Mouse (Mus musculus) embryonic facial prominence, embryonic 14.5 days (tissue): ENCODE results near the gene Pld5. TPM values are rescaled to one million over a fixed set of nuclear protein-coding genes. Genes with fewer than 3 reads are reported as not detected.
A peak's percentile ranks its signal among the peaks of the same experiment; 100 is the strongest.

Experiments used
- ATAC-seq: fragments of 200-750 bp; cut with Nextera tagmentation; 2 replicates; pipeline ENCODE4 v1.8.0; 2017; ENCODE audit warnings: low read depth, moderate number of reproducible peaks, moderate TSS enrichment
- DNase-seq: peaks from one replicate; pipeline ENCODE4 v3.0.0-alpha.2; 2015; ENCODE audit warnings: low spot score
- H3K27ac ChIP-seq: fragments of 300-500 bp; sonication (generic); replicated peaks from 2 replicates; pipeline ENCODE4 v1.5.1; 2014; ENCODE audit warnings: low read depth, mild to moderate bottlenecking, low read length, moderate library complexity
- H3K27me3 ChIP-seq: fragments of 300-500 bp; sonication (generic); replicated peaks from 2 replicates; pipeline ENCODE4 v1.6.1; 2014; ENCODE audit warnings: low read length; ENCODE audit not compliant: control insufficient read depth, insufficient read depth
- H3K36me3 ChIP-seq: fragments of 300-500 bp; sonication (generic); 2 replicates; pipeline ENCODE4 v1.6.1; 2014; ENCODE audit warnings: low read length, mixed read lengths; ENCODE audit not compliant: control insufficient read depth, insufficient read depth
- H3K4me1 ChIP-seq: fragments of 300-500 bp; sonication (generic); 2 replicates; pipeline ENCODE4 v1.6.1; 2014; ENCODE audit warnings: antibody characterized with exemption, low read length; ENCODE audit not compliant: control insufficient read depth, insufficient read depth
- H3K4me2 ChIP-seq: fragments of 300-500 bp; sonication (generic); 2 replicates; pipeline ENCODE4 v1.6.1; 2014; ENCODE audit warnings: low read depth, mild to moderate bottlenecking, low read length, moderate library complexity, mixed read lengths
- H3K4me3 ChIP-seq: fragments of 300-500 bp; sonication (generic); 2 replicates; pipeline ENCODE4 v1.5.1; 2014; ENCODE audit warnings: low read depth, mild to moderate bottlenecking, low read length
- H3K9ac ChIP-seq: fragments of 300-500 bp; sonication (generic); 2 replicates; pipeline ENCODE4 v1.6.1; 2014; ENCODE audit warnings: low read depth, mild to moderate bottlenecking, low read length, moderate library complexity, mixed read lengths
- H3K9me3 ChIP-seq: fragments of 300-500 bp; sonication (generic); 2 replicates; pipeline ENCODE4 v1.6.1; 2016; ENCODE audit warnings: low read length; ENCODE audit not compliant: control insufficient read depth
- WGBS: fragments of 180-500 bp; shearing (Covaris S2); extraction: QIAGEN DNeasy Blood & Tissue Kit; methylation state at CpG from one replicate; pipeline ENCODE4 v1.1.7; 2014; 5-methylcytosine and 5-hydroxymethylcytosine counted together
- polyA plus RNA-seq: library from polyadenylated mRNA; unstranded; fragments of >200 nt; fragmentation: Nextera tagmentation; extraction: Ambion mirVana; gene quantifications from 2 replicates; pipeline ENCODE4 v1.2.1, GENCODE M21; 2014

The Pld5 gene
- polyA plus RNA-seq, 1 experiment from 2014 or later, result 1.8 TPM

DNA sequence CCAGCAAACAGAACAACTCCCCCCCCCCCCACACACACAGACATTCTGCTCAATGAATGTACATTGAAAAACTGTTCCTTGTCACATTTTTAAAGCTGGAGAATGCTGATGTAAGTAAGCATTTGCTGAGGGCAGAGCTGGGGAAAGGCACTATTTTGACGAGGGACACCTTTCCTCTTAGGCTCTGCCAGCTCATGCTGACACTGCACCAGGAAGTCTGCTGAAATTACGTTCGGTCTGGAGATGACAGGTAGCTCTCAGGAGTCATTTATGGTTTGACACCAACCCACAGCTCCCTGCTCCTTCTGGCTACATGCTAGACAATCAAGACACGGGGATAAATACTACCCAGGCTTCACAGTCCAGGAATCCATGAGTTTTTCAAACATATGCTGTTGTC is 192.8 kb downstream of the Pld5 start:
- no peak for DNase-seq
- WGBS, result 35% methylated on average over 4 of the region's 4 CpGs

DNA sequence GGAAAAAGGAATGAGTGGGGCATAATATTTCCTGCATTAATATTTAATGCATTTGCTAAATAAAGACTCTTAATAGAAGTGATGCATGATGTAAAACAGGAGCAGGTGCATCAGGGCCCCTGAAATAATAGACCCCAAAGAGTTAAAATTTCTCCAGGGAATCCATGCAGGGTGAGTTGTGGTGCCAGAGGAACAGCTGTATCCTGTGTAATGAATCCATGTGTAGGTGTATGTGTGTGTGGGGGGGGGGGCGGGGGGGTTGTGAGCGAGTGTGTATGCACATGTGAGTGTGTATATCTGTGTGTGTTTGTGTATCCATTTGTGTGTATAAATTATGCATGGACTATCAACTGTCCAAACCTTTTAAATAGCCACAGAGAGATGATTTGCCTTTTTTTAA is 194.1 kb downstream of the Pld5 start:
- H3K4me1 ChIP-seq, result peaks cover 8% of the 10 kb centered on the region; the same call in 1 of the 2 replicates
- no peaks in the 10 kb centered on the region for H3K36me3 ChIP-seq
- no peak overlapping the region for H3K27ac ChIP-seq
- H3K27me3 ChIP-seq, result no peaks in the 10 kb centered on the region
- DNase-seq (no peak), ATAC-seq (peak; percentile 56)
- H3K9me3 ChIP-seq, result no peaks in the 10 kb centered on the region
- no peak overlapping the region for H3K4me2 ChIP-seq
- H3K4me3 ChIP-seq, result no peak overlapping the region
- no peak overlapping the region for H3K9ac ChIP-seq
- WGBS, result 80% methylated on average over 2 of the region's 2 CpGs

More for the DNA sequence above, 192.8 kb downstream of the Pld5 start:
- Histone ChIP-seq H3K4me1 (peaks cover 8% of the 10 kb centered on the region; the same call in 1 of the 2 replicates), H3K4me2 (no peak overlapping the region), H3K27ac (no peak overlapping the region), H3K9me3 (no peaks in the 10 kb centered on the region), H3K9ac (no peak overlapping the region), H3K27me3 (no peaks in the 10 kb centered on the region), H3K36me3 (no peaks in the 10 kb centered on the region), H3K4me3 (no peak overlapping the region)
- ATAC-seq, result peak; percentile 28; the same call in 1 of the 2 replicates

- Histone ChIP-seq H3K9ac (no peak overlapping the region), H3K36me3 (no peaks in the 10 kb centered on the region), H3K4me1 (peaks cover 8% of the 10 kb centered on the region; the same call in 1 of the 2 replicates), H3K27ac (no peak overlapping the region), H3K9me3 (no peaks in the 10 kb centered on the region), H3K27me3 (no peaks in the 10 kb centered on the region), H3K4me2 (no peak overlapping the region), H3K4me3 (no peak overlapping the region)
- WGBS, result 86% methylated on average over 7 of the region's 7 CpGs
- ATAC-seq (no peak), DNase-seq (no peak)
These were observed 196.7 kb downstream of the Pld5 start for GRCm38 (mm10) chr1:176078410-176078809.

- no peak for ATAC-seq
These were observed 198.3 kb downstream of the Pld5 start for GRCm38 (mm10) chr1:176076799-176077198.

DNA sequence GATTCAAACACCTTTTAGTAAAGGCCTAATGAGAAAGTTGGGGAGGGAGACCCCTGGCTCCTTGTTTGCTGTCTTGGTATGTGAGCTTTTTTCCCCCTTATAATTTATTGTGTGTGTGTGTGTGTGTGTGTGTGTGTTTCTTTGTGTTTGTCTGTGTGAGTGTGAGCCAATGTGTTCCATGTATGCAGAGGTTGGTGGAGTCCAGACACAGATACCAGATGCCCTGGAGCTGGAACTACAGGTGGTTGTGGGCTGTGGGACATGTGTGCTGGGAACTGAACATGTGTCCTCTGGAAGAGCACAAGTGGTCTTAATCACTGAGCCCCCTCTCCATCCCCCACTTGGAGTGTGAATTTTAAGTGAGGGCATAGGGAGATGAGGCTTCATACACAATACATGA is 199.3 kb downstream of the Pld5 start:
- DNase-seq (no peak), ATAC-seq (no peak)
- Histone ChIP-seq H3K4me1 (no peaks in the 10 kb centered on the region), H3K9me3 (no peaks in the 10 kb centered on the region), H3K9ac (no peak overlapping the region), H3K36me3 (no peaks in the 10 kb centered on the region), H3K4me3 (no peak overlapping the region), H3K27me3 (no peaks in the 10 kb centered on the region), H3K4me2 (no peak overlapping the region), H3K27ac (no peak overlapping the region)

More at GRCm38 (mm10) chr1:176076799-176077198, 198.3 kb downstream of the Pld5 start:
- Histone ChIP-seq H3K27ac (no peak overlapping the region), H3K4me3 (no peak overlapping the region), H3K36me3 (no peaks in the 10 kb centered on the region), H3K4me1 (0 out of 2 replicates have a peak, but pooled peaks cover under 1% of the 10 kb centered on the region), H3K27me3 (no peaks in the 10 kb centered on the region), H3K9me3 (no peaks in the 10 kb centered on the region), H3K4me2 (no peak overlapping the region), H3K9ac (no peak overlapping the region)
- no peak for DNase-seq

DNA sequence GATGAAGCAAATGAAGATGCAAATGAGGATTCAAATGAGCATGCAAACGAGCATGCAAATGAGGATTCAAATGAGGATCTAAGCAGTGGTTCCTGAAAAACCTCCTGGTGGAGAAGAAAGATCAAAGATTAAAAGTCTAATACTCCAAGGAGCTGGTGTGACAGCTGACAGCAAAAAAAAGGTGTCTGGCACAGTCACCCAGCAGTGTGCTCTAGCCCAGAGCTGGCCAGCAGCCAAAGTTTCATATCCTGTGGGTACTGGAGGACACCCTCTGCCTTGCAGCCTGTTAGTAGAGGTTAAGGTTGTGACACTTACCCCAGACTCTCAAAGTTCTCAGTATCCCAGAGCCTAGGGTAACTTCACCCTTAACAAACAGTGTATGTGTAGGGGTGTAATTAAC is 199.7 kb downstream of the Pld5 start:
- no peaks in the 10 kb centered on the region for H3K36me3 ChIP-seq
- ATAC-seq (peak; percentile 67; the same call in 1 of the 2 replicates), DNase-seq (peak; percentile 79)
- no peaks in the 10 kb centered on the region for H3K9me3 ChIP-seq
- no peak overlapping the region for H3K27ac ChIP-seq
- no peaks in the 10 kb centered on the region for H3K27me3 ChIP-seq
- H3K4me1 ChIP-seq, result no peaks in the 10 kb centered on the region
- H3K4me2 ChIP-seq, result no peak overlapping the region
- no peak overlapping the region for H3K4me3 ChIP-seq
- 63% methylated on average over 1 of the region's 1 CpGs for WGBS
- no peak overlapping the region for H3K9ac ChIP-seq

- H3K4me3 ChIP-seq, result no peak overlapping the region
- 61% methylated on average over 5 of the region's 5 CpGs for WGBS
- no peak for DNase-seq
- no peaks in the 10 kb centered on the region for H3K36me3 ChIP-seq
- no peaks in the 10 kb centered on the region for H3K27me3 ChIP-seq
- no peak overlapping the region for H3K9ac ChIP-seq
- no peak overlapping the region for H3K4me2 ChIP-seq
- no peak for ATAC-seq
- H3K9me3 ChIP-seq, result no peaks in the 10 kb centered on the region
- H3K4me1 ChIP-seq, result no peaks in the 10 kb centered on the region
- H3K27ac ChIP-seq, result no peak overlapping the region
These were observed 200.6 kb downstream of the Pld5 start for GRCm38 (mm10) chr1:176074526-176074925.

DNA sequence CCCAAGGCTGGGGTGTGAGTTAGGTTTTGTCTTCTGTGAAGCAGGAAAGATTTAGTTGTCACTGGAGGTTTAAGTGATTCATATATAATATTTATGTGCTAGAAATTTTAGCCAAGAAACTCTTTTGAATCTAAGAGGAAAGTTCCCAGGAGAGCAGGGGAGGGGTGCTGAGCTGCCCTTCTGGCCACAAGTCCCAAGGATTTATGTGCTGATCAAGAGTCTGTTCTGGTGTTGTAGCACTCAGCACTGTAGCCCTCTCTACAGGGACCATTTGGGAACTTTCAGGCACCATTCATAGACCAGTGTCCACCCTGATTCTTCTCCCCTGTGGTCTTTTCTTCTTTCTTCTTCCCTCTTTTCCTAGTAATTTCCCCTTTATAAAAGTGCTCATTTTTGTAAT is 209.8 kb downstream of the Pld5 start:
- H3K4me2 ChIP-seq, result no peak overlapping the region
- H3K4me3 ChIP-seq, result no peak overlapping the region
- no peaks in the 10 kb centered on the region for H3K27me3 ChIP-seq
- no peak overlapping the region for H3K9ac ChIP-seq
- H3K36me3 ChIP-seq, result no peaks in the 10 kb centered on the region
- H3K9me3 ChIP-seq, result no peaks in the 10 kb centered on the region
- ATAC-seq (no peak), DNase-seq (no peak)
- no peak overlapping the region for H3K27ac ChIP-seq
- no peaks in the 10 kb centered on the region for H3K4me1 ChIP-seq

DNA sequence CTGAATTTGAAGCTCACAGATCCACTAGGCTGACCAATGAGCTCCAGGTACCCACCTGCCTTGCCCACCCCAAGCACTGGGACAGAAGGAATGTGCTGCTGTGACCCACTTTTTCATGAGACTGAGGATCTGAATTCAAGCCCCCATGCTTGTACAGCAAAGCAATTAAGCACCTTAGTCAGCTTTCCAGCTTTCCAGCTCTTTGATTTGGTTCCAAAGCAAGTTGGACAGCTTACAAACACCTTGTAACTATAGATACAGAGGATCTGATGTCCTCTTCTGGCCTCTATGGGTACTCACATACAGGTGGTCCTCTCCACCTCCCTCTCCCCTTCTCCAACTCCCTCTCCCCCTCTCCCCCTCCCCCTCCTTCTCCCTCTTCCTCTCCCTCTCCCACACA is 210.6 kb downstream of the Pld5 start:
- Histone ChIP-seq H3K27ac (no peak overlapping the region), H3K9ac (no peak overlapping the region), H3K4me2 (no peak overlapping the region), H3K36me3 (no peaks in the 10 kb centered on the region), H3K4me1 (no peaks in the 10 kb centered on the region), H3K4me3 (no peak overlapping the region), H3K9me3 (no peaks in the 10 kb centered on the region), H3K27me3 (no peaks in the 10 kb centered on the region)
- ATAC-seq (no peak), DNase-seq (no peak)
